Mouse (Mus musculus) CH12.LX (cell line): ENCODE results near the gene Dnlz. TPM values are rescaled to one million over a fixed set of nuclear protein-coding genes. Genes with fewer than 3 reads are reported as not detected.

Source experiments
- DNase-seq: peaks from one replicate; pipeline ENCODE4 v3.0.0-alpha.2; 2013; ENCODE audit errors: extremely low read depth
- H3K27ac ChIP-seq: 2 replicates; pipeline ENCODE4 v1.5.1; 2012; ENCODE audit warnings: low read depth, mild to moderate bottlenecking, control low read depth, moderate library complexity; ENCODE audit not compliant: insufficient read depth
- H3K27me3 ChIP-seq: replicated peaks from 2 replicates; pipeline ENCODE3; 2012; ENCODE audit warnings: inconsistent platforms
- H3K36me3 ChIP-seq, 2 experiments: replicated peaks in 1 of 2; 2 replicates each; pipeline versions ENCODE3 to v1.6.1; 2012; ENCODE audit warnings: inconsistent platforms in 1 of 2, low read length in 1 of 2, mild to moderate bottlenecking in 1 of 2, mixed read lengths in 1 of 2, moderate library complexity in 1 of 2; ENCODE audit not compliant: control insufficient read depth in 1 of 2, insufficient read depth in 1 of 2
- H3K4me1 ChIP-seq, 2 experiments: 2 replicates each; pipeline ENCODE4 v1.6.1; 2012; ENCODE audit warnings: inconsistent platforms in 1 of 2, moderate library complexity in 1 of 2; ENCODE audit not compliant: insufficient read depth in 2 of 2, control insufficient read depth in 1 of 2
- H3K4me2 ChIP-seq: 2 replicates; pipeline ENCODE4 v1.6.1; 2012; ENCODE audit warnings: low read depth, mild to moderate bottlenecking, control low read depth; ENCODE audit not compliant: poor library complexity, insufficient read depth, severe bottlenecking
- H3K4me3 ChIP-seq, 3 experiments: fragments of 150-350 bp in 1 of 3; sonication (generic) in 1 of 3; replicated peaks in 1 of 3; 2 replicates each; pipeline versions ENCODE3 to v1.5.1; 2011 to 2012; ENCODE audit warnings: low read depth in 2 of 3, low read length in 2 of 3, mild to moderate bottlenecking in 2 of 3, moderate library complexity in 2 of 3, control low read depth in 1 of 3, improper control_type of control experiment in 1 of 3, inconsistent platforms in 1 of 3, mixed read lengths in 1 of 3; ENCODE audit not compliant: poor library complexity in 1 of 3
- H3K79me2 ChIP-seq: replicated peaks from 2 replicates; pipeline ENCODE4 v1.6.1; 2012; ENCODE audit warnings: mild to moderate bottlenecking, moderate library complexity; ENCODE audit not compliant: control insufficient read depth, poor library complexity, insufficient read depth, severe bottlenecking; ENCODE audit errors: extremely low read depth
- H3K9ac ChIP-seq: 2 replicates; pipeline ENCODE4 v1.6.1; 2012; ENCODE audit warnings: low read depth, mild to moderate bottlenecking, control low read depth, moderate library complexity; ENCODE audit not compliant: insufficient read depth
- H3K9me3 ChIP-seq: replicated peaks from 2 replicates; pipeline ENCODE3; 2012; ENCODE audit warnings: low read length, inconsistent platforms, mixed read lengths
- CHD2 ChIP-seq: IDR thresholded peaks from 2 replicates; pipeline ENCODE4 v1.6.1; 2011; ENCODE audit warnings: low read length, improper control_type of control experiment
- CTCF ChIP-seq, 2 experiments: IDR thresholded peaks in 1 of 2; conservative IDR thresholded peaks in 1 of 2; 2 replicates each; pipeline ENCODE4 v1.5.1; 2011 to 2012; ENCODE audit warnings: low read depth in 2 of 2, low read length in 2 of 2, improper control_type of control experiment in 1 of 2, inconsistent platforms in 1 of 2, mild to moderate bottlenecking in 1 of 2, moderate library complexity in 1 of 2
- E2F4 ChIP-seq: IDR thresholded peaks from 2 replicates; pipeline ENCODE4 v1.6.1; 2011; ENCODE audit warnings: low read depth, low read length, improper control_type of control experiment; ENCODE audit not compliant: insufficient replicate concordance
- ELF1 ChIP-seq: IDR thresholded peaks from 2 replicates; pipeline ENCODE4 v1.6.1; 2014; ENCODE audit warnings: low read depth, mild to moderate bottlenecking, inconsistent platforms, low read length, improper control_type of control experiment
- ETS1 ChIP-seq: conservative IDR thresholded peaks from 2 replicates; pipeline ENCODE4 v1.6.1; 2012; ENCODE audit warnings: low read depth, mild to moderate bottlenecking, inconsistent platforms, low read length, improper control_type of control experiment, moderate library complexity
- HCFC1 ChIP-seq: IDR thresholded peaks from 2 replicates; pipeline ENCODE4 v1.6.1; 2012; ENCODE audit warnings: low read depth, mild to moderate bottlenecking, inconsistent platforms, low read length, improper control_type of control experiment
- JUN ChIP-seq: IDR thresholded peaks from 2 replicates; pipeline ENCODE4 v1.6.1; 2011; ENCODE audit warnings: low read depth, mild to moderate bottlenecking, low read length, improper control_type of control experiment, moderate library complexity; ENCODE audit not compliant: insufficient read depth
- JUND ChIP-seq: conservative IDR thresholded peaks from 2 replicates; pipeline ENCODE4 v1.6.1; 2011; ENCODE audit warnings: low read depth, low read length, improper control_type of control experiment
- KAT2A ChIP-seq: IDR thresholded peaks from 2 replicates; pipeline ENCODE4 v1.6.1; 2012; ENCODE audit warnings: low read length, improper control_type of control experiment, inconsistent platforms; ENCODE audit not compliant: insufficient replicate concordance
- MAFK ChIP-seq: IDR thresholded peaks from 2 replicates; pipeline ENCODE4 v1.6.1; 2011; ENCODE audit warnings: low read length, improper control_type of control experiment; ENCODE audit not compliant: insufficient replicate concordance
- MAX ChIP-seq: IDR thresholded peaks from 2 replicates; pipeline ENCODE4 v1.6.1; 2011; ENCODE audit warnings: low read length, improper control_type of control experiment
- MAZ ChIP-seq: IDR thresholded peaks from 2 replicates; pipeline ENCODE4 v1.6.1; 2012; ENCODE audit warnings: low read depth, mild to moderate bottlenecking, inconsistent platforms, low read length, improper control_type of control experiment, moderate library complexity
- MXI1 ChIP-seq: IDR thresholded peaks from 2 replicates; pipeline ENCODE4 v1.6.1; 2011; ENCODE audit warnings: mild to moderate bottlenecking, low read depth, low read length, improper control_type of control experiment
- MYC ChIP-seq: IDR thresholded peaks from 2 replicates; pipeline ENCODE4 v1.6.1; 2011; ENCODE audit warnings: low read depth, mild to moderate bottlenecking, improper control_type of control experiment, low read length
- NRF1 ChIP-seq: IDR thresholded peaks from 2 replicates; pipeline ENCODE4 v1.6.1; 2014; ENCODE audit warnings: low read depth, mild to moderate bottlenecking, inconsistent platforms, low read length, improper control_type of control experiment, moderate library complexity
- PAX5 ChIP-seq: IDR thresholded peaks from 2 replicates; pipeline ENCODE4 v1.6.1; 2012; ENCODE audit warnings: low read length, inconsistent platforms, mixed read lengths
- POLR2A ChIP-seq: IDR thresholded peaks from 2 replicates; pipeline ENCODE4 v1.6.1; 2011; ENCODE audit warnings: low read depth, mild to moderate bottlenecking, improper control_type of control experiment, low read length
- RAD21 ChIP-seq: IDR thresholded peaks from 2 replicates; pipeline ENCODE4 v1.6.1; 2011; ENCODE audit warnings: low read depth, mild to moderate bottlenecking, low read length, improper control_type of control experiment, moderate library complexity
- RCOR1 ChIP-seq: conservative IDR thresholded peaks from 2 replicates; pipeline ENCODE4 v1.6.1; 2012; ENCODE audit warnings: low read depth, mild to moderate bottlenecking, inconsistent platforms, low read length, improper control_type of control experiment
- SIN3A ChIP-seq: IDR thresholded peaks from 2 replicates; pipeline ENCODE4 v1.6.1; 2012; ENCODE audit warnings: low read length, improper control_type of control experiment, inconsistent platforms
- TCF12 ChIP-seq: IDR thresholded peaks from 2 replicates; pipeline ENCODE4 v1.6.1; 2014; ENCODE audit warnings: low read depth, mild to moderate bottlenecking, inconsistent platforms, low read length, improper control_type of control experiment
- UBTF ChIP-seq: IDR thresholded peaks from 2 replicates; pipeline ENCODE4 v1.6.1; 2012; ENCODE audit warnings: low read depth, mild to moderate bottlenecking, inconsistent platforms, low read length, improper control_type of control experiment, moderate library complexity
- USF1 ChIP-seq: IDR thresholded peaks from 2 replicates; pipeline ENCODE4 v1.6.1; 2014; ENCODE audit warnings: low read depth, mild to moderate bottlenecking, inconsistent platforms, low read length, improper control_type of control experiment
- USF2 ChIP-seq: conservative IDR thresholded peaks from 2 replicates; pipeline ENCODE4 v1.6.1; 2011; ENCODE audit warnings: low read depth, low read length, improper control_type of control experiment
- ZC3H11A ChIP-seq: IDR thresholded peaks from 2 replicates; pipeline ENCODE4 v1.6.1; 2012; ENCODE audit warnings: low read depth, mild to moderate bottlenecking, inconsistent platforms, low read length, improper control_type of control experiment
- ZKSCAN1 ChIP-seq: IDR thresholded peaks from 2 replicates; pipeline ENCODE4 v1.6.1; 2012; ENCODE audit warnings: low read depth, inconsistent platforms, low read length, improper control_type of control experiment, borderline replicate concordance
- ZMIZ1 ChIP-seq: IDR thresholded peaks from 2 replicates; pipeline ENCODE4 v1.6.1; 2012; ENCODE audit warnings: low read depth, mild to moderate bottlenecking, inconsistent platforms, low read length, improper control_type of control experiment
- ZNF384 ChIP-seq: IDR thresholded peaks from 2 replicates; pipeline ENCODE4 v1.6.1; 2012; ENCODE audit warnings: low read depth, low read length, improper control_type of control experiment, inconsistent platforms
- dilution Hi-C: fragments of 300-500 bp; cut with MboI; formaldehyde crosslinking; loops from 2 replicates; pipeline ENCODE4 v1.14.3; 2020; ENCODE audit warnings: low sequenced_read_pairs; ENCODE audit not compliant: extremely low pct_unique_long_range_greater_than_20kb, extremely low pct_ligation_motif_present
- in situ Hi-C: fragments of 300-500 bp; cut with MboI; formaldehyde crosslinking; loops from 3 replicates; pipeline ENCODE4 v1.14.3; 2019; ENCODE audit warnings: low sequenced_read_pairs, low pct_ligation_motif_present, low pct_unique_long_range_greater_than_20kb, mixed read lengths
- polyA plus RNA-seq: library from polyadenylated mRNA; unstranded; fragments of >175 nt; gene quantifications from 2 replicates; pipeline ENCODE4 v1.2.1, GENCODE M21; 2012; ENCODE audit warnings: low read depth; ENCODE audit not compliant: insufficient read length
- total RNA-seq, 2 experiments: library from RNA; depleted of rRNA; stranded (reverse); fragments of 300-350 nt in 1 of 2; fragments of >200 nt in 1 of 2; gene quantifications; 2 replicates each; pipeline ENCODE4 v1.2.3; 2012 to 2014

Gene Dnlz
- total and polyA plus RNA-seq, 3 experiments = 15.1 to 17.8 (median 17.1) TPM

DNA sequence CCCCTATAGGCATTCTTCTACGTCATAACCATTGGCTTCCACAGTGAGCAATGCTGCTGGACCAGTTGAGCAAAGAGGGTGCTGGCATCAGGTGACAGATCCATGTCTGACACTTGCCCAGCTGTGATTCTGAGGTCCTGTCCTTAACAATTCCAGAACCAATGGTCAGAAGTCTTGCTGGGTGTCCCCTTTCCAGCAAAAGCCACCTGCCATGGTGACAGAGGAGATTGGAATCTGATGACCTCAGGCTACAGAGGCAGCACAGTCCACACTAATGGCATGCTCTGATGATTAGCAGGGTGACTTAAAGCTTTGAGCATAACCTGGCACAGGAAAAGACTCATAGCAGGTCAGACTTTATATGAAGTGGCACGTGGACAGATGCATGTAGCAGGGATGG, 46.4 kb downstream of the Dnlz start:
- Histone ChIP-seq H3K4me1 (no peaks in the 10 kb centered on the region), H3K36me3 (no peaks in the 10 kb centered on the region), H3K27ac (no peak overlapping the region), H3K4me3 (no peak overlapping the region), H3K4me2 (no peak overlapping the region), H3K79me2 (no peaks in the 10 kb centered on the region), H3K27me3 (peaks cover 34% of the 10 kb centered on the region), H3K9me3 (peaks cover 15% of the 10 kb centered on the region), H3K9ac (no peak overlapping the region)
- in situ Hi-C loops = no loop called here
- dilution Hi-C loops = no loop called here
- DNase-seq = no peak
- TF ChIP-seq E2F4 = no peak
- TF ChIP-seq USF1 = no peak
- no peak for TF ChIP-seq HCFC1
- TF ChIP-seq ZC3H11A = no peak
- TF ChIP-seq CHD2 = no peak
- TF ChIP-seq MXI1 = no peak
- no peak for TF ChIP-seq UBTF
- TF ChIP-seq ETS1 = no peak
- no peak for TF ChIP-seq ELF1
- no peak for TF ChIP-seq TCF12
- no peak for TF ChIP-seq KAT2A
- TF ChIP-seq SIN3A = no peak
- no peak for TF ChIP-seq RAD21
- no peak for TF ChIP-seq NRF1
- no peak for TF ChIP-seq CTCF (conservative IDR thresholded peaks at IDR 0.05 in 1 of 2, IDR thresholded peaks at IDR 0.05 in 1 of 2; ENCODE audit: low read depth in 2 of 2, low read length in 2 of 2)
- TF ChIP-seq ZMIZ1 = no peak
- no peak for TF ChIP-seq USF2
- no peak for TF ChIP-seq POLR2A
- TF ChIP-seq ZKSCAN1 = no peak

DNA sequence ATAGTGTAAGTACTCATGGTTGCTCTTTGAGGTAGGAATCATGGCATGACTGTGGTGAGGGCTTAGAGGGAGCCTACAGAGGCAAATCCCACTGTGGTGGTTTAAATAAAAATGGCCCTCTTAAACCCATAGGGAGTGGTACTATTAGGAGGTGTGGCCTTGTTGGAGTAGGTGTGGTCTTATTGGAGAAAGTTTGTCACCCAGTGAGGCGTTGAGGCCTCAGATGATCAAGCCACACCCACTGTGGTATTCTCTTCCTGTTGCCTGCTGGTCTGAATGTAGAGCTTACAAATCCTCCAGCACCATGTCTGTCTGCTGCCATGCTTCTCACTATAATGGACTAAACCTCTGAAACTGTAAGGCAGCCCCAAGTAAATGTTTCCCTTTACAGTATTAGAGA, 47.2 kb downstream of the Dnlz start:
- Histone ChIP-seq H3K9me3 (peaks cover 15% of the 10 kb centered on the region), H3K9ac (no peak overlapping the region), H3K79me2 (no peaks in the 10 kb centered on the region), H3K4me3 (no peak overlapping the region), H3K27ac (no peak overlapping the region), H3K4me2 (no peak overlapping the region), H3K36me3 (no peaks in the 10 kb centered on the region), H3K4me1 (no peaks in the 10 kb centered on the region), H3K27me3 (peaks cover 41% of the 10 kb centered on the region)
- DNase-seq = no peak
- in situ Hi-C loops (no loop called here), dilution Hi-C loops (no loop called here)
- TF ChIP-seq PAX5 (no peak), USF2 (no peak), MAX (no peak), ELF1 (no peak), MAZ (no peak), KAT2A (no peak), ZNF384 (no peak), CTCF (conservative IDR thresholded peaks at IDR 0.05 in 1 of 2, IDR thresholded peaks at IDR 0.05 in 1 of 2; ENCODE audit: low read depth in 2 of 2, low read length in 2 of 2) (no peak), MYC (no peak), SIN3A (no peak), JUN (no peak), RAD21 (no peak), ZKSCAN1 (no peak), MAFK (no peak), RCOR1 (no peak), ZMIZ1 (no peak), JUND (no peak)
